29 mouse cellular contexts compared by ENCODE assay signal in genomic region chr15:103430241-103430640, GRCm38 (mm10). TPM values are rescaled to one million over a fixed set of nuclear protein-coding genes. Genes with fewer than 3 reads are reported as not detected.
DNase-seq lines count a peak whose midpoint lies in the region; ATAC-seq and TF ChIP-seq lines count a peak whose summit lies in the region.
"Had no signal": no experiment of that assay in that cellular context is flagged by ENCODE, and none has a peak within 500 bp of the region (broad histone marks: within the 10 kb centered on the region; RNA-seq: fewer than 3 reads in every experiment).

Gtsf1 (minus strand) TSS chr15:103430470.

- 86% methylated on average over 16 of the region's 16 CpGs for WGBS in heart, embryonic 12.5 days
- 74% methylated on average over 16 of the region's 16 CpGs for WGBS in liver, postnatal 0 days (ENCODE audit: insufficient replicate concordance)
- WGBS in liver, embryonic 11.5 days: 80% methylated on average over 16 of the region's 16 CpGs

- TF ChIP-seq CTCF in liver, postnatal 0 days (IDR thresholded peaks at IDR 0.05; ENCODE audit: low read depth): no peak

- no peak for ATAC-seq in heart, embryonic 12.5 days (ENCODE audit: insufficient number of reproducible peaks, low FRiP score)
- no peak for ATAC-seq in liver, postnatal 0 days
- no peak for ATAC-seq in liver, embryonic 11.5 days (replicated peaks; ENCODE audit: low FRiP score)
- ATAC-seq in granulocyte monocyte progenitor cell, adult 5-6 weeks (replicated peaks; ENCODE audit: poor library complexity, severe bottlenecking): peak; percentile 33

- no peaks in the 10 kb centered on the region for H3K36me3 ChIP-seq in heart, embryonic 12.5 days
- no peaks in the 10 kb centered on the region for H3K36me3 ChIP-seq in liver, postnatal 0 days (replicated peaks; ENCODE audit: insufficient read depth, low read length)
- H3K36me3 ChIP-seq in liver, embryonic 11.5 days (ENCODE audit: control insufficient read depth, insufficient read depth, low read length): no peaks in the 10 kb centered on the region
- H3K36me3 ChIP-seq: embryonic facial prominence, embryonic 13.5 days; forebrain, embryonic 12.5 days; G1E; neural tube, embryonic 12.5 days had no signal

- TF ChIP-seq EP300 in liver, postnatal 0 days (IDR thresholded peaks at IDR 0.05; ENCODE audit: low read depth): no peak

- no peak for DNase-seq in heart, postnatal 4 days
- DNase-seq in liver, postnatal 0 days: peak; percentile 16
- DNase-seq in liver, embryonic 11.5 days (ENCODE audit: low spot score): no peak
- DNase-seq in testis, postnatal 14 days (ENCODE audit: low spot score): peak; percentile 75
- no peak for DNase-seq in lung, postnatal 10 days
- DNase-seq: adrenal gland, postnatal 10 days; cerebellum, adult 18-20 months; cerebellum, postnatal 14 days; kidney, adult 2 months; lung, postnatal 14 days; midbrain, embryonic 14.5 days; retina, postnatal 1 day; right cerebral cortex, postnatal 25 days; spleen, adult 18-20 months had no signal

- no peaks in the 10 kb centered on the region; the same call in 1 of the 2 replicates for H3K9me3 ChIP-seq in heart, embryonic 12.5 days (replicated peaks)
- H3K9me3 ChIP-seq in liver, postnatal 0 days (ENCODE audit: low read length): no peaks in the 10 kb centered on the region
- H3K9me3 ChIP-seq in liver, embryonic 11.5 days (ENCODE audit: control insufficient read depth, low read length): no peaks in the 10 kb centered on the region
- H3K9me3 ChIP-seq: forebrain, embryonic 12.5 days; G1E; neural tube, embryonic 12.5 days had no signal

- no peaks in the 10 kb centered on the region for H3K27me3 ChIP-seq in heart, embryonic 12.5 days (replicated peaks)
- H3K27me3 ChIP-seq in liver, postnatal 0 days (ENCODE audit: insufficient read depth, low read length): no peaks in the 10 kb centered on the region
- H3K27me3 ChIP-seq in liver, embryonic 11.5 days (replicated peaks; ENCODE audit: control insufficient read depth, insufficient read depth, low read length): no peaks in the 10 kb centered on the region
- H3K27me3 ChIP-seq: embryonic facial prominence, embryonic 13.5 days; forebrain, embryonic 12.5 days; neural tube, embryonic 12.5 days had no signal

- no peaks in the 10 kb centered on the region for H3K4me1 ChIP-seq in heart, embryonic 12.5 days (replicated peaks)
- H3K4me1 ChIP-seq in liver, postnatal 0 days (ENCODE audit: insufficient read depth): no peaks in the 10 kb centered on the region
- no peaks in the 10 kb centered on the region for H3K4me1 ChIP-seq in liver, embryonic 11.5 days (replicated peaks; ENCODE audit: control insufficient read depth, insufficient read depth, low read length)
- H3K4me1 ChIP-seq: embryonic facial prominence, embryonic 13.5 days; neural tube, embryonic 12.5 days had no signal

- H3K4me2 ChIP-seq in heart, embryonic 12.5 days: no peak within 1 kb of the TSS
- H3K4me2 ChIP-seq in liver, postnatal 0 days (ENCODE audit: low read depth, low read length): no peak within 1 kb of the TSS
- no peak within 1 kb of the TSS for H3K4me2 ChIP-seq in liver, embryonic 11.5 days
- H3K4me2 ChIP-seq: embryonic facial prominence, embryonic 13.5 days; forebrain, embryonic 12.5 days; hindbrain, embryonic 14.5 days; neural tube, embryonic 12.5 days had no signal

- H3K4me3 ChIP-seq in heart, embryonic 12.5 days: no peak within 1 kb of the TSS
- H3K4me3 ChIP-seq in liver, postnatal 0 days (ENCODE audit: low read depth, low read length): no peak within 1 kb of the TSS
- H3K4me3 ChIP-seq in liver, embryonic 11.5 days (ENCODE audit: low read depth, low read length): no peak within 1 kb of the TSS
- H3K4me3 ChIP-seq: embryonic facial prominence, embryonic 13.5 days; erythroblast, embryonic 14.5 days; forebrain, embryonic 12.5 days; left cerebral cortex, adult 2 months; neural tube, embryonic 12.5 days had no signal

- H3K27ac ChIP-seq in heart, embryonic 12.5 days (ENCODE audit: poor library complexity, severe bottlenecking): no peak within 1 kb of the TSS
- H3K27ac ChIP-seq in liver, postnatal 0 days (ENCODE audit: low read depth): no peak within 1 kb of the TSS
- H3K27ac ChIP-seq in liver, embryonic 11.5 days (ENCODE audit: low read depth, low read length): no peak within 1 kb of the TSS
- H3K27ac ChIP-seq: embryonic facial prominence, embryonic 13.5 days; forebrain, embryonic 12.5 days; hindbrain, embryonic 14.5 days; kidney, postnatal 0 days; left cerebral cortex, adult 2 months; neural tube, embryonic 12.5 days had no signal

- H3K9ac ChIP-seq in heart, embryonic 12.5 days: no peak within 1 kb of the TSS
- no peak within 1 kb of the TSS for H3K9ac ChIP-seq in liver, postnatal 0 days (replicated peaks)
- H3K9ac ChIP-seq in liver, embryonic 11.5 days (ENCODE audit: low read depth, low read length): no peak within 1 kb of the TSS
- H3K9ac ChIP-seq: embryonic facial prominence, embryonic 13.5 days; forebrain, embryonic 12.5 days; hindbrain, embryonic 14.5 days; neural tube, embryonic 12.5 days had no signal

RNA-seq across cellular contexts. Expression of gene Gtsf1, which starts in this region (rescaled TPM):
- 59.5 and 62.3 TPM in 2 replicates for polyA plus RNA-seq in heart, embryonic 12.5 days (2016; fragmentation: Nextera tagmentation; extraction: Ambion mirVana)
- total RNA-seq in heart, postnatal 4 days (2021): 1 to 10 TPM; 1.3 to 1.8 TPM
- not detected in 2 replicates for polyA plus RNA-seq in liver, postnatal 0 days (2015; fragmentation: Nextera tagmentation; extraction: Ambion mirVana)
- 0.31 TPM in 1 of 2 replicates, not detected in the other for polyA plus RNA-seq in liver, embryonic 11.5 days (2014; fragmentation: Nextera tagmentation; extraction: Ambion mirVana)
- total RNA-seq in granulocyte monocyte progenitor cell, adult 5-6 weeks (2014; fragmentation: Nextera tagmentation): not detected in 2 replicates
- total RNA-seq in granulocyte monocyte progenitor cell, adult 5-6 weeks (2017): not detected in 2 replicates
- total RNA-seq: adrenal gland, postnatal 10 days; G1E; gastrocnemius, postnatal 4 days; layer of hippocampus, postnatal 10 days; left cerebral cortex, adult 2 months; megakaryocyte progenitor cell, adult 5-6 weeks had no signal
- polyA plus RNA-seq: embryonic facial prominence, embryonic 13.5 days; erythroblast, embryonic 14.5 days; forebrain, embryonic 12.5 days; G1E; hindbrain, embryonic 14.5 days; intestine, embryonic 14.5 days; kidney, adult 2 months; kidney, postnatal 0 days; liver, embryonic 16.5 days; neural tube, embryonic 12.5 days had no signal

Comparison
In these comparisons a context has a peak if more than half of its experiments do, and no peak if none do; other contexts are left out.
1. RNA of gene Gtsf1 (polyA plus RNA-seq): 59.5 to 62.3 TPM in heart, embryonic 12.5 days; not detected in liver, postnatal 0 days and 0.31 TPM in liver, embryonic 11.5 days; every median in the first group is over 10 times any median in the second.
2. Peak in DNase-seq in liver, postnatal 0 days; RNA of the gene not detected or under 1 TPM.
3. Peak in ATAC-seq in granulocyte monocyte progenitor cell, adult 5-6 weeks; RNA of the gene not detected or under 1 TPM.